Mouse (Mus musculus) gastrocnemius, postnatal 14 days (tissue): ENCODE results near the gene Pld5. TPM values are rescaled to one million over a fixed set of nuclear protein-coding genes. Genes with fewer than 3 reads are reported as not detected.

Source experiments
- DNase-seq: peaks from one replicate; pipeline ENCODE4 v3.0.0; 2021; ENCODE audit warnings: mixed read lengths
- intact Hi-C: fragments of 180-260 bp; cut with DNase I; formaldehyde crosslinking; loops from one replicate; pipeline ENCODE4 v1.15.1; 2025; ENCODE audit warnings: low total_unique reads
- long read RNA-seq, 2 experiments: library from polyadenylated mRNA; stranded (forward); transcript quantifications; one replicate each; pipeline ENCODE4 v2.0.0; 2021
- total RNA-seq, 2 experiments: library from RNA; stranded (reverse); gene quantifications; 2 replicates each; pipeline ENCODE4 v1.2.3; 2021

Gene Pld5
- total RNA-seq, result 1 to 10 TPM; 2.1 to 3.6 TPM
- long read RNA-seq, experiment 1, partial matches to known transcripts, result 0 of 3 reads
- long read RNA-seq, experiment 1, other reads (novel, unspliced or antisense), result 1 of 3 reads
- long read RNA-seq, experiment 2, partial matches to known transcripts, result 1 of 5 reads
- long read RNA-seq, experiment 2, other reads (novel, unspliced or antisense), result 0 of 5 reads

DNA sequence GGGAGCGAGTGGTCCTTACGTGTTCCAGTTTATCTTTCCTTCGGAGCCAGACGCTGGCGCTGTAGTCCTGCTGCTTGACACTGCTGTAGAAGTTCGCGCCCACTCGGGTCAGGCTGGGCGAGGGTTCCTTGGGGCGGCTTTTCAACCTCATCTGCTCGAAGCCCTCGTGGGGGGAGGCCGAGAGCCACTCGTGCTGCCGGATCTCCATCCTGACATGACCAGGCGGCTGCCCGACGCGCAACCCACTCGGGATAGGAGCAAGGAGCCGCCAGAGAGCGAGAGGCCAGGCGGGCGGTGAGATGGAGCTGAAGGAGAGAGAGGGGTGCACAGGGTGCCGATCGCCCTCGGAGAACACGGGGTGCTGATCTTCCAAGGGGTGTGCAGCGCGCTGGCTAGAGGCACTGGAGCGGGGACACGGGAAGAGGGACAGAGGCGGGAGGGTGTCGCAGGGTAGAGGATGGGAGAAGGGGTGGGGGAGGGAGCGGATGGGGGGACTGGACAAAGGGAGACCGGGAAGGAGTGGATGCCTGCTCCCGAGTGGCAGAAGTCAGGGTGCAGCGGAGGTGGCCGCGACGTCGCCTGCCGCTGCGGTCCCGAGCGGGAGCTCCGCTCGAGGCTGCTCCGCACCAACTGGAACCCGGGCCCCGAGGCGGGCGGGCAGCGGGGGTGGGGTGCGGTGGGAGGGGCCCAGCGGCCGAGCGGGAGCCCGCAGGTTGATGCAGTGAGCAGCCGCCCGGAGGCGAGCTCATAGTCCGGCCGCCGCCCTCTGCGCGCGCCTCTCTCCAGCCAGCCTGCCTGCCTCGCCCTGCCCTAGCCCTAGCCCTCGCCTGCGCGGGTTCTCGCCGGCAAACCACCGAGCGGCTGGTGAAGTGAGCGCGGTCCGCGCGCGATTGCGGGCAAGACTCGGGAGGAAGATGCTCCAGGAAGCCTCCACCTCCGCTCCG is at the start of gene Pld5:
Gene Pld5 (minus strand): TSS at position 646 of the 944 bp plus-strand sequence.
- DNase-seq, result peak; percentile 18
- intact Hi-C loops, result no loop called here

- DNase-seq, result no peak
- intact Hi-C loops, result no loop called here
Measured at GRCm38 (mm10) chr1:176315063-176315462, 40.0 kb upstream of the Pld5 start.

GRCm38 (mm10) chr1:176310174-176310573 is 35.1 kb upstream of the Pld5 start:
- no peak for DNase-seq
- intact Hi-C loops, result no loop called here

- intact Hi-C loops, result no loop called here
- no peak for DNase-seq
Measured at GRCm38 (mm10) chr1:176289396-176289795, 14.3 kb upstream of the Pld5 start.

DNA sequence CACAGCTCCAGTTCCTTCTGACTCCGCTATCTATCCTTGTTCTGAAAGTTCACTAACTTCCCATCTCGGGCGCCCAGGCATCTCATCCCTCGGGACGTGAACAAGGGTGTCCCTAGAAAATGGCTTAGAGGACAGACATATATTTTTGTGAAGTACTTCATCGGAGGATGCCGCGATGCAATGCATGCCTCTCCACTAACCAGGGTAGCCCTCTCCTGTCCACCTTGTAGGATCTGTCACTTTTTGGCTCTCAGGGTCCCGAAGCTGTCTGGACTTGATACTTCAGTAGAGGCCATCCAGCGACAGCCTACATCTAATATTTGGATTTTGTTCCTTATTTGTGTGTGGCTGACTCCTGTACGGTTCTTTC is 484 bp upstream of the Pld5 start:
- intact Hi-C loops, result no loop called here

GRCm38 (mm10) chr1:176248717-176249030 is 26.4 kb downstream of the Pld5 start:
- intact Hi-C loops, result no loop called here
- DNase-seq, result no peak

More for the DNA sequence above, 484 bp upstream of the Pld5 start:
- DNase-seq, result no peak

GRCm38 (mm10) chr1:176247885-176248716 is 27.0 kb downstream of the Pld5 start:
- intact Hi-C loops, result no loop called here
- DNase-seq, result no peak

DNA sequence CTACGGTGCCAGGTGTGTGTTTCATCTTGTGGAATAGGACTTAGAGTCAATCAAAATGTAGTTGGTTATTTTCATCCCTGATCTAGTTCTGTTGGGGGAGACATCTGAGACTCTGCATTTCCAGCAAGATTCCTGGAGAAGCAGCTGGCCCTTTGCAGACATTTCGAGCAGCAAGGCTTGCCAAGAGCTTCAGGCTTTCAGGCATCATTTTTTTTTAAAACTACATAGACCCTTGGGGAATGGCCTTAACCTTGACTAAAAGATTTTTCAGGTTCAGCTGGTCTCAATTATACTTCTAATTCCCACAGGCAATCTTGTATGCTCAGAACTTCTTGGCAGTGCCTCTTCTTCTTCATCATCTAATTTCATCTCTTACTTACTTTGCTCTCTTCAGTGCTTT is 35.9 kb downstream of the Pld5 start:
- intact Hi-C loops, result no loop called here
- peak; percentile 6 for DNase-seq

- intact Hi-C loops, result loop anchor here (5.0 kb wide), 1 partner anchor 474 kb away; no protein-coding TSS in a partner anchor
- DNase-seq, result no peak
Measured at GRCm38 (mm10) chr1:176223794-176224193, 51.3 kb downstream of the Pld5 start.

DNA sequence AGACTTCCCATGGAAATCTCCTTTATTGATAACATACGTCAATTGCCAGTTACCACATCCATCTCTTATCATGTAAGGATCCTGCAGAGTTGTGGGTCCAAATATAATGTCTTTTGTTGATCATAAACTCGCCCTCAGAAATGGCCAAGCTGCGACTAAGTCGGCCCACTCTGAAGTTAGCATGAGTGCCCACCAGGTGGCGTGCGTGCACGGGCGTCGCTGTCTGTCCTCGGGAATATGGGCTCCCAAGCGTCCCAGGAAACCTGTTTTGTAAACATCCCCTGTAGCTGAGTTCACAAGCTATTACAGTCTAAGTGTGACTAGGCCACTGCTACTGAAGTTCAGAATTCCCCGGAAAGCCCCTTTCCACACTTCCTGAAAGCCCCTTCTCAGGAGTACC is 51.9 kb downstream of the Pld5 start:
- peak; percentile 70 for DNase-seq
- intact Hi-C loops, result loop anchor here (5.0 kb wide), 1 partner anchor 474 kb away; no protein-coding TSS in a partner anchor

DNA sequence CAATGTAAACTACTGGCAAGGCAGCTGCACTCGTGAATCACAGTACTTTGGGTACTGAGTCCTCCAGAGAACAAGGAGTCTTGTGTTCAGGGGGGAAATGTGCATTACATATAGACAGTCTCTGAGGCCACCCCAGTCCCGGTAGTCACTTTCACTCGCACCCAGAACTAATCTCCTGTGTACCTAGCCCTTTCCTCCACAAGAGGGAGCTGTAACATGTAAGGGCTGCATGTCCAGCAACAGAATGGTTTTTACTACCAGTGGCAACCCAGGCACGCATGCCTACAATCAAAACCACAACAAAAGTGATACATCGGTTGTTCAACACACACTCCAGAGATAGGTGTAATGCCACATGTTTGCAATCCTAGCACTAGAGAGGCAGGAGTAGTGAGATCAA is 56.9 kb downstream of the Pld5 start:
- DNase-seq, result no peak
- intact Hi-C loops, result no loop called here

DNA sequence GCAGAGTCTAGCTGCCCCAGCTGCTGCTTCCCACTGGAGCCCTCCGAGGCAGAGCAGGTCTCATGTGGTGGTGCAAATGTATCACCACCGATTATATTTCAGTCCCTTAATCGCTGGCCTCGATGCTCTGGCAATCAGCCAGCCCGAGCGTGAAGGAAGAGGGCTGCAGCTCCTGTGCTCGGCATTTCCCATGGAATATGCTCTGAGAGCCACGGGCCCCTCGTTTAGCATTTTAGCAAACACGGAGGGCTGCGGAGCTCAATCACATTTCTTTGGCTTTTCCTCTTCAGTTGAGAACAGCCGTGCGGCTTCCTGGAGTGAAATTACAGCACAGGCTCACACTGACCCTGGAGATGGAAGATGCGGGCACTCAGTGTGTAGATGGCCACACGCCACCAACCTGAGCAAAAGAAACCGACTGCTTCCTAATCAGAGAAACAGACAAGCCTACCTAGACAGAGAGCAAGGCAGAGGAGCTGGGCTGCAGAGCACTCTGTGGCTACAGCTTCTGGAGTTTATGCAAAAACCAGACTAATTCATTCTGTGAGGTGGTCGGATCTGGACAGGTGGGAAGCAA is 61.4 kb downstream of the Pld5 start:
- DNase-seq, result peak; percentile 36
- intact Hi-C loops, result no loop called here

DNA sequence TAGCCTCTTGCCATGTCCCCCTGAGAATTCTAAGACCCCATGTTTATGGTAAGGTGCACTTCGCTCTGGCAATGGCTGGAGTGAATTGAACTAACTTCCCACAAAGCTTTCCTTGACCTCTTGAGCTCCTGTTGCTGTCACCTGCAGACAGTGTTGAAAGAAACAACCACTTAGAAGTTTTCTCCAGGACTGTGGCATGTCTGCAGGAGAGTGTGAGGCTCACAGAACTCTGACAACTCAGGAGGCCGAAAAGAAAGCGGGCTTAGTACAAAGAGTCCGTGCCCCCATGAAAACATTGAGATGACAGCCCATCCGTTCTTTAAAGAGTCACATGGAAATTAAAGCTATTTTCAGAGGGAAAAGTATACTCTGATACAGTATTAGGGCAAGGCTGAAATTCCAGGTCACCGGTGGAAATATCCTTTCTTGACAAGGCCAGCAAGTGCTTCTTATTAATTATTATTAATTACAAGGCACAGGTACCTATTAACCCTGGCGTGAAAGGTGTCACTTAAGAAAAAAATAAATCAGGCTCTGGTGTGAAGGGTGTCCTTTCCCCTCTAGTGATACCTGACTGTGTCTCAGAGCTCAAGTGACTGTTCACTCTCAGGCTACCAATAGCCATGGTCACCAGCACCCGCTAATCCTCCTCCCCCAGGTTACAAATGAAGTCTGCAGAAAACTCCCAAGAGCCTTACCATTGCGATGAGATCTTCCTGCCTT is 62.0 kb downstream of the Pld5 start:
- DNase-seq, result no peak
- intact Hi-C loops, result no loop called here

DNA sequence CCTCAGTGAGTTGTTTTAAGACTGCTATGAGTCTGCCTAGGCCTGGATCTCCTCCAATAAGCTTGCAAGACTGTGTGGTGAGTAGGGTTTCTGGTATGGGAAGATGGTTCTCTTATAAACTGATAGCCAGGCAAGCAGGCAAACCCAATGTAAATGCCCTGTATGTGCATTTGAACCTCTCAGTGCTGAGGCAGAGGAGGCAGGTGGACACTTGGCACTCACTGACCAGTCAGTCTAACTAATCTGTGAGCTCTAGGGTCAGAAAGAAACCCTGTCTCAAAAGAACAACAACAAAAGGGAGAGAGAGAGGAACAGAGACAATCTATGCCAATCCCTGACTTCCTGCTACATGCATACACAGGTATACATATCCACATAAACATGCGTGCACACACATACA is 64.3 kb downstream of the Pld5 start:
- no peak for DNase-seq
- intact Hi-C loops, result no loop called here

GRCm38 (mm10) chr1:176208014-176208413 is 67.1 kb downstream of the Pld5 start:
- DNase-seq, result no peak
- intact Hi-C loops, result no loop called here

GRCm38 (mm10) chr1:176202360-176202759 is 72.8 kb downstream of the Pld5 start:
- intact Hi-C loops, result no loop called here
- DNase-seq, result no peak

DNA sequence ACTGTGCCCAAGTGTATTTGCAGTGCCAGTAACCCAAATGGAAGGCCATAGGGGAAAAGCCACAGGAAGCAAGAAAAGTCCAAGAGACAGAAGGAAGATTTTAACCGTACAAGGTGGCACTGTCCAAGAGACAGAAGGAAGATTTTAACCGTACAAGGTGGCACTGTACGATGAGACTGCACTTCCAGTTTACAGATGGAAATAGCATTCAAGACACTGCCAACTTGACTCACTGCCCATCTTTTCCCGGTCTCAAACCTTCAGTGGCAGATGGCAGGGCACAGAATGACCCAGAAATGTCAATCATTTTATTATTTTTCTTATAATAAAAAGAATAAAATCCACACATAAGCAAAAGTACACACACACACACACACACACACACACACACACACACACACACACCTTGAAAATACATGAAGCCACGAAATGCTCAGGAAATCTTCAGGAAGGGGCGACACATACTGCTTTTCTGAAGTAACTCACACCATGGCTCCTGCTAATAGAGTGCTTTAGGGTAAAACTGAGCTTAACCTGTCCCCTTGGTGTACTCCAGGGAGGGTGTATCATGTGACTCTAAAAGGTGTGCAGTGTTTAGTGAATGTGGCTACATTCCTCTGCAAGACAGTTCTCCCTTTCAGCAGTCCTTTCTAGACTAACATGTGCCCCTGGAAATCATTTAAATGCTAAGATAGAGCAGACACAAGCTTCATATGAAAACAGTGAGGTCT is 77.9 kb downstream of the Pld5 start:
- intact Hi-C loops, result no loop called here
- no peak for DNase-seq

DNA sequence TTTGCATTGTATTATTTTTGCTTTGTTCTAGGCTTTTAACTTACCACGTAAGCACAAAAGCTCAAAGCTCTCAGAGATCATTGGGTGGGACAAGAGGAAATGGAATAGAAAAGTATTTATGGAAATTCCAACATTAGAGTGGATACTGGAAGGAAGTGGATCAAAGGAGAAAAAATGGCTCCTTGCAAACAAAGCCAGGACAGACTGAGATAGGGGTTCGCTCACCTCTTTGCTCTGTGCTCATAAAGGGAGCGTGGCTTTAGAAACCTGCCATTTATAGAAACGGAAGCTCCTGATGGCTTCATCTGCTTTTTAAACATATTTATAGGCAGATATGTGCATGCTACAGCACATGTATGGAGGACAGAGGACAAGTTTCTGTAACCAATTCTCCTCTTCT is 78.8 kb downstream of the Pld5 start:
- no peak for DNase-seq
- intact Hi-C loops, result no loop called here

DNA sequence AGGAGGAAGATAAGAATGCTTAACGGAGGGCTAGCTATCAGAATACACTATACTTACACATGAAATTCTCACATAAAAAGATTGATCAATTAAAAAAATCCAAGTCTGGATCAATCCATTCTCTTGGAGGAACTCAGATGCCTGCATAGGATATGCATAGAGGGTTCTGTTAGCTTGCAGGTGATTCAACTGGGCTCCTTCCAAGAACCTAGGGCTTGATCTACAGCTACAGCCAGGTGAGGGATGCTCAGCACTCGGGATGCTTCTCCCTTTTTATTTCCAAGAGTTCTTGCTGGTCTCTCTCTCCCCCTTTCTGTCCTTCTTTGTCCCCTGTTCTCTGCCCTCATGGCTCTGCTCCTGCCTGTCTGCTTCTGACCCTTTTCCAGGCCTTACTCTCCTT is 80.4 kb downstream of the Pld5 start:
- intact Hi-C loops, result no loop called here
- no peak for DNase-seq
